Mouse (Mus musculus): Measurements from ENCODE around the gene Kmt2a.

- no peak for TF ChIP-seq CTCF (IDR thresholded peaks at IDR 0.05; ENCODE audit: low read depth, low read length)
- no peak for TF ChIP-seq GATA1 (IDR thresholded peaks at IDR 0.05; ENCODE audit: borderline replicate concordance, low read length)
- no peak for TF ChIP-seq GATA2 (IDR thresholded peaks at IDR 0.05; ENCODE audit: borderline replicate concordance, low read depth, low read length)
- TF ChIP-seq TAL1 (conservative IDR thresholded peaks at IDR 0.05; ENCODE audit: low read depth, low read length), result no peak
Measured at GRCm38 (mm10) chr9:44921123-44921468, 40.0 kb upstream of the Kmt2a start.

All from G1E (cell line).